Mouse (Mus musculus): ENCODE results near the gene Mtpn. TPM values are rescaled to one million over a fixed set of nuclear protein-coding genes. Genes with fewer than 3 reads are reported as not detected.

Mtpn gene
- total RNA-seq, 2 experiments from 2014 or later = 22.9 to 23.1 TPM

Small RNA genes within 50 kb of the gene (microRNA-seq; reads per million reads assigned to microRNA genes)
- gene Gm23053 (ENCODE audit: borderline replicate concordance in 2 of 2) = 0 reads per million in 2 experiments

Other genes starting within 250 kb of the Mtpn start
- gene Slc13a4, start 231.8 kb downstream of the Mtpn start, total RNA-seq (2021) = under 1 TPM; 0.18 to 0.27 TPM
- under 1 TPM; 0.32 to 0.56 TPM for gene Fam180a, start 213.7 kb downstream of the Mtpn start, total RNA-seq (2021)